Mouse (Mus musculus): ENCODE results near the gene Bco2.

DNA sequence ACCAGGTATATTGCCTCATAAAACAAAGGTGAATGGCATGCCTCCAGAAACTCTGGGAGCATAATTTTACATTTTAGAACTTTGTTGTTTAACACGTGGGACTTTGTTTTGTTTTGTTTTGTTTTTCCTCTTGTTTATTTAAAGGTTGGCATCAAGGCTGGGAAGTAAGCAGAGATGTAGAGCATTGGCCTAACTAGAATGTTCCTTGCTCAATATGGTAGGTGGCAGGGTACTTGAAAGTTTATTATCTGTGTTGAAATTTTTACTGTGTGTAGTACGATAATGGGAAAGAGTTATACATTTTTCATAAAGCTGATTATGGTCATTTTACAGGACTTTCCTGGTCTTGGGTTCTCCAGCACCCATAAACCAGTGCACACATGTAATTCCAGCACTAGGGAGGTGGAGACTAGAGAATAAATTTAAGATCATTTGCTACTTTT lies 7.0 kb upstream of the Bco2 start:
- no peak for TF ChIP-seq CTCF (IDR thresholded peaks at IDR 0.05; ENCODE audit: low read depth, low read length)
- no peak for TF ChIP-seq POLR2A (IDR thresholded peaks at IDR 0.05; ENCODE audit: borderline replicate concordance, low read depth, low read length)
